ENCODE assay signal across 14 mouse cellular contexts in the genomic region with DNA sequence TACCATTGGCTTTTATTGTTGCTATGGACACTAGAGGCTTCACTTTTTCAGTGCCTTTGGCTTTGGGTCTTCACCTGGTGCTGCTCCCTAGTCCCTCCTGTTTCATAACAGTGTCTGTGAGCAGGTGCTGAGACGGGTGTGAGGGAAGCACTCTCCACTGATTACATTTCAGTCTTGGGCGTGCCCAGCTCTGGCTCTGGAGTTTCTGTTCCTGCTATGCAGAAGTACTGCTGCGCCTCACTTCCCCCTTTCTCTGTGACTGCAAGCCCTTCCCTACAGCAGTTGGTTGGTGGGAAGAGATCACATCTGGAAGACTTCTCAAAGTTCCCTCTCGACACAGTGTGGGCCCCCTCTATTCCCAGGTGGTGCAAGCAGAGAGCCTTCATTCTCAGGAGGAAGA. TPM values are rescaled to one million over a fixed set of nuclear protein-coding genes. Genes with fewer than 3 reads are reported as not detected.
DNase-seq lines count a peak whose midpoint lies in the region; ATAC-seq and TF ChIP-seq lines count a peak whose summit lies in the region.
"Had no signal": no experiment of that assay in that cellular context is flagged by ENCODE, and none has a peak within 500 bp of the region (broad histone marks: within the 10 kb centered on the region; RNA-seq: fewer than 3 reads in every experiment).

No protein-coding gene starts in this region.

- ATAC-seq in liver, embryonic 12.5 days = no peak

- H3K27me3 ChIP-seq in liver, adult 2 months (ENCODE audit: control insufficient read depth, insufficient read depth, low read length) = no peaks in the 10 kb centered on the region
- no peaks in the 10 kb centered on the region for H3K27me3 ChIP-seq in liver, embryonic 12.5 days (replicated peaks)
- H3K27me3 ChIP-seq: embryonic facial prominence, embryonic 13.5 days had no signal

- DNase-seq in liver, adult 2 months (ENCODE audit: extremely low read depth, low read depth, low spot score) = peak; percentile 31
- DNase-seq in c-Kit-positive CD71-negative TER-119-negative erythroid progenitor cells, embryonic 14.5 days (ENCODE audit: low read depth) = peak; percentile 17
- peak; percentile 27 for DNase-seq in lung, postnatal 14 days
- DNase-seq in spleen, postnatal 4 days (ENCODE audit: low spot score in 2 of 2) = peak; percentile 48 to 69
- DNase-seq in left cerebral cortex, postnatal 25 days (ENCODE audit: low spot score in 2 of 2) = no peak
- no peak for DNase-seq in frontal cortex, postnatal 14 days (ENCODE audit: low spot score in 2 of 2)
- no peak for DNase-seq in left cerebral cortex, postnatal 10 days (ENCODE audit: extremely low spot score in 1 of 2, low spot score in 2 of 2)
- DNase-seq: cerebellum, adult 11 months; right cerebral cortex, adult 18-20 months; thymus, adult 18-20 months had no signal

- H3K79me2 ChIP-seq in liver, adult 2 months (ENCODE audit: control insufficient read depth, insufficient read depth, low read length) = no peaks in the 10 kb centered on the region

- no peak overlapping the region for H3K27ac ChIP-seq in liver, adult 2 months (replicated peaks; ENCODE audit: insufficient read depth, low read depth, low read length)
- no peak overlapping the region for H3K27ac ChIP-seq in liver, embryonic 12.5 days
- H3K27ac ChIP-seq: embryonic facial prominence, embryonic 13.5 days; hindbrain, embryonic 10.5 days; left cerebral cortex, adult 2 months had no signal

- no peak for TF ChIP-seq CTCF in liver, adult 2 months (IDR thresholded peaks at IDR 0.05; ENCODE audit: low read depth, low read length)

- intact Hi-C loops in left cerebral cortex, postnatal 25 days (cut with DNase I) = no loop called here
- intact Hi-C loops in left cerebral cortex, postnatal 10 days (cut with DNase I) = no loop called here

- H3K4me3 ChIP-seq in liver, adult 2 months (ENCODE audit: insufficient read depth, low read depth, low read length) = no peak overlapping the region
- H3K4me3 ChIP-seq in liver, embryonic 12.5 days = no peak overlapping the region
- H3K4me3 ChIP-seq: embryonic facial prominence, embryonic 13.5 days; hindbrain, embryonic 10.5 days; left cerebral cortex, adult 2 months had no signal

- no peak overlapping the region for H3K4me2 ChIP-seq in liver, embryonic 12.5 days
- H3K4me2 ChIP-seq: embryonic facial prominence, embryonic 13.5 days had no signal

- no peaks in the 10 kb centered on the region for H3K9me3 ChIP-seq in liver, embryonic 12.5 days (replicated peaks)
- H3K9me3 ChIP-seq: embryonic facial prominence, embryonic 13.5 days; hindbrain, embryonic 10.5 days had no signal

- H3K9ac ChIP-seq in liver, adult 2 months (ENCODE audit: low read depth, low read length) = no peak overlapping the region
- H3K9ac ChIP-seq in liver, embryonic 12.5 days = no peak overlapping the region
- H3K9ac ChIP-seq: embryonic facial prominence, embryonic 13.5 days had no signal

- H3K4me1 ChIP-seq in liver, adult 2 months (ENCODE audit: control insufficient read depth, insufficient read depth, low read length) = no peaks in the 10 kb centered on the region
- H3K4me1 ChIP-seq in liver, embryonic 12.5 days = peaks cover 7% of the 10 kb centered on the region; the same call in 1 of the 2 replicates
- H3K4me1 ChIP-seq: embryonic facial prominence, embryonic 13.5 days; hindbrain, embryonic 10.5 days had no signal

- no peak for TF ChIP-seq POLR2A in liver, adult 2 months (IDR thresholded peaks at IDR 0.05; ENCODE audit: extremely low read depth, insufficient read depth, low read length)

- 90% methylated on average over 4 of the region's 4 CpGs for WGBS in liver, adult 2 months
- WGBS in liver, embryonic 12.5 days (ENCODE audit: insufficient replicate concordance) = 19% methylated on average over 4 of the region's 4 CpGs

- H3K36me3 ChIP-seq in liver, adult 2 months (ENCODE audit: control insufficient read depth, insufficient read depth, low read length) = peaks cover 12% of the 10 kb centered on the region
- no peaks in the 10 kb centered on the region for H3K36me3 ChIP-seq in liver, embryonic 12.5 days
- H3K36me3 ChIP-seq: embryonic facial prominence, embryonic 13.5 days had no signal

RNA-seq across cellular contexts. Expression of gene Qtrt2, which starts 25.0 kb away (rescaled TPM):
- total RNA-seq in liver, adult 2 months (2014; rRNA removed) = 7.8 and 8.5 TPM in 2 replicates
- polyA plus RNA-seq in liver, adult 2 months (2012; rRNA removed) = 3.5 and 9.0 TPM in 2 replicates
- 11.9 and 13.4 TPM in 2 replicates for polyA plus RNA-seq in liver, embryonic 12.5 days (2016; fragmentation: Nextera tagmentation; extraction: Ambion mirVana)
- 10 to 100 TPM; 27.0 to 33.1 TPM for total RNA-seq in left cerebral cortex, postnatal 25 days (2021)
- 10 to 100 TPM; 24.9 to 29.2 TPM for total RNA-seq in left cerebral cortex, postnatal 10 days (2021)

RNA-seq across cellular contexts. Expression of gene Zdhhc23, which starts 28.0 kb away (rescaled TPM):
- 0.09 and 0.20 TPM in 2 replicates for total RNA-seq in liver, adult 2 months (2014; rRNA removed)
- 0.07 and 0.32 TPM in 2 replicates for polyA plus RNA-seq in liver, adult 2 months (2012; rRNA removed)
- 0.48 and 0.66 TPM in 2 replicates for polyA plus RNA-seq in liver, embryonic 12.5 days (2016; fragmentation: Nextera tagmentation; extraction: Ambion mirVana)
- 10 to 100 TPM; 27.0 to 28.5 TPM for total RNA-seq in left cerebral cortex, postnatal 25 days (2021)
- total RNA-seq in left cerebral cortex, postnatal 10 days (2021) = 10 to 100 TPM; 30.6 to 33.7 TPM

Comparison
In these comparisons a context has a peak if more than half of its experiments do, and no peak if none do; other contexts are left out.
1. DNase-seq: peak in liver, adult 2 months (single experiment), c-Kit-positive CD71-negative TER-119-negative erythroid progenitor cells, embryonic 14.5 days (single experiment), lung, postnatal 14 days (single experiment) and spleen, postnatal 4 days (2 of 2); none in left cerebral cortex, postnatal 25 days (0 of 2), frontal cortex, postnatal 14 days (0 of 2) and left cerebral cortex, postnatal 10 days (0 of 2).
2. RNA of gene Zdhhc23, which starts 28.0 kb away (total RNA-seq): 30.6 to 33.7 TPM in left cerebral cortex, postnatal 10 days and 27.0 to 28.5 TPM in left cerebral cortex, postnatal 25 days; 0.09 to 0.20 TPM in liver, adult 2 months; every median in the first group is over 10 times any median in the second.